In the genomic region with DNA sequence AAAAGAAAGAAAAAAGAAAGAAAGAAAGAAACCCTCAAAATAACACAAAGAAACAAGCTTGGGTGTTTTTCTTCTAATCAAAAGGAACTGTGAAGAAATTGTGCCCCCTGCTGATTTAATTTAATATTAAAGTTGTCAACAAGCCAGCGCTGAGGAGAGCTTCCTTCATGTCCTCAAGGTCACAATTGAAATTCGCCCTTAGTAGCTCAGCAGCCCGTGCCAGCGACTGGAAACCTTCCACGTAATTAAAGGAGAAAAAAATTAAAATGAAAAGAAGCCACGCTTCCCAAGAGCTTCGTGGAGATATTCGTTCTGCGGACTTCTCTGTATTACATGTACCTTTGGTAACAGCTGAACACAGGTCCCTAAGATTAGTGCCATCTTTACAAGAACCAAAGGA, we compare ENCODE assay signal across 9 mouse cellular contexts.
DNase-seq lines count a peak whose midpoint lies in the region; ATAC-seq and TF ChIP-seq lines count a peak whose summit lies in the region.
"Had no signal": no experiment of that assay in that cellular context is flagged by ENCODE, and none has a peak within 500 bp of the region (broad histone marks: within the 10 kb centered on the region; RNA-seq: fewer than 3 reads in every experiment).

No protein-coding gene starts in this region.

- no peak for ATAC-seq in limb, embryonic 14.5 days (ENCODE audit: low FRiP score, low read depth)
- ATAC-seq in heart, embryonic 16.5 days (replicated peaks; ENCODE audit: extremely low read depth, insufficient read depth, low FRiP score) = no peak
- no peak for ATAC-seq in monocyte, adult 5-6 weeks (replicated peaks; ENCODE audit: insufficient number of reproducible peaks, low FRiP score, low TSS enrichment, poor library complexity, severe bottlenecking)

- peak; percentile 6 for DNase-seq in cerebellum, adult 11-12 months
- no peak for DNase-seq in cerebellum, adult 8-10 months
- DNase-seq in limb, embryonic 14.5 days (ENCODE audit: low spot score) = peak; percentile 27
- no peak for DNase-seq in limb, embryonic 10.5 days (ENCODE audit: low spot score)
- DNase-seq in ovary, postnatal 14 days (ENCODE audit: low spot score) = peak; percentile 21
- DNase-seq in gastrocnemius, postnatal 14 days = no peak

- no peak overlapping the region for H3K4me3 ChIP-seq in limb, embryonic 14.5 days (replicated peaks; ENCODE audit: low read length)
- no peak overlapping the region for H3K4me3 ChIP-seq in limb, embryonic 10.5 days
- H3K4me3 ChIP-seq in heart, embryonic 16.5 days (ENCODE audit: low read length) = no peak overlapping the region
- H3K4me3 ChIP-seq: neural tube, embryonic 13.5 days had no signal

- no peaks in the 10 kb centered on the region for H3K36me3 ChIP-seq in limb, embryonic 14.5 days (ENCODE audit: control insufficient read depth, insufficient read depth, low read length)
- no peaks in the 10 kb centered on the region for H3K36me3 ChIP-seq in limb, embryonic 10.5 days
- no peaks in the 10 kb centered on the region for H3K36me3 ChIP-seq in heart, embryonic 16.5 days (ENCODE audit: control insufficient read depth, insufficient read depth)
- H3K36me3 ChIP-seq: neural tube, embryonic 13.5 days had no signal

- H3K9ac ChIP-seq in limb, embryonic 14.5 days (ENCODE audit: low read depth, low read length, severe bottlenecking) = no peak overlapping the region
- no peak overlapping the region for H3K9ac ChIP-seq in heart, embryonic 16.5 days (ENCODE audit: low read length)
- H3K9ac ChIP-seq: neural tube, embryonic 13.5 days had no signal

- H3K27ac ChIP-seq in limb, embryonic 14.5 days (replicated peaks; ENCODE audit: low read depth, low read length) = no peak overlapping the region
- H3K27ac ChIP-seq in limb, embryonic 10.5 days = no peak overlapping the region
- H3K27ac ChIP-seq in heart, embryonic 16.5 days (ENCODE audit: low read length) = peak overlapping the region; percentile 33; the same call in 1 of the 2 replicates
- H3K27ac ChIP-seq: neural tube, embryonic 13.5 days had no signal

- 52% methylated on average over 9 of the region's 9 CpGs for WGBS in limb, embryonic 14.5 days
- WGBS in limb, embryonic 10.5 days = 60% methylated on average over 9 of the region's 9 CpGs
- WGBS in heart, embryonic 16.5 days = 47% methylated on average over 9 of the region's 9 CpGs

- no peaks in the 10 kb centered on the region for H3K4me1 ChIP-seq in limb, embryonic 14.5 days (ENCODE audit: control insufficient read depth, insufficient read depth, low read length)
- 0 out of 2 replicates have a peak, but pooled peaks cover 5% of the 10 kb centered on the region for H3K4me1 ChIP-seq in limb, embryonic 10.5 days
- H3K4me1 ChIP-seq in heart, embryonic 16.5 days (ENCODE audit: control insufficient read depth, insufficient read depth, low read length) = 0 out of 2 replicates have a peak, but pooled peaks cover 3% of the 10 kb centered on the region

- intact Hi-C loops in gastrocnemius, postnatal 14 days (cut with DNase I; ENCODE audit: low total_unique reads) = no loop called here

- no peak for TF ChIP-seq POLR2A in limb, embryonic 14.5 days (IDR thresholded peaks at IDR 0.05; ENCODE audit: borderline replicate concordance, extremely low read depth, insufficient read depth, insufficient read length)

- no peak overlapping the region for H3K4me2 ChIP-seq in limb, embryonic 14.5 days (replicated peaks; ENCODE audit: low read depth, low read length, severe bottlenecking)
- H3K4me2 ChIP-seq in heart, embryonic 16.5 days (ENCODE audit: low read depth, low read length) = no peak overlapping the region

- H3K9me3 ChIP-seq in limb, embryonic 14.5 days (ENCODE audit: control insufficient read depth, low read length) = no peaks in the 10 kb centered on the region
- no peaks in the 10 kb centered on the region for H3K9me3 ChIP-seq in limb, embryonic 10.5 days (replicated peaks)
- H3K9me3 ChIP-seq in heart, embryonic 16.5 days (replicated peaks; ENCODE audit: control insufficient read depth, low read length) = no peaks in the 10 kb centered on the region
- H3K9me3 ChIP-seq: neural tube, embryonic 13.5 days had no signal

- no peaks in the 10 kb centered on the region for H3K27me3 ChIP-seq in limb, embryonic 14.5 days (ENCODE audit: control insufficient read depth, insufficient read depth, low read length)
- peaks cover 4% of the 10 kb centered on the region; the same call in 1 of the 2 replicates for H3K27me3 ChIP-seq in limb, embryonic 10.5 days (ENCODE audit: low read depth, poor library complexity, severe bottlenecking)
- no peaks in the 10 kb centered on the region for H3K27me3 ChIP-seq in heart, embryonic 16.5 days (ENCODE audit: control insufficient read depth, insufficient read depth, low read length)
- H3K27me3 ChIP-seq: neural tube, embryonic 13.5 days had no signal

Comparison
In these comparisons a context has a peak if more than half of its experiments do, and no peak if none do; other contexts are left out.
1. DNase-seq: peak in cerebellum, adult 11-12 months (single experiment), limb, embryonic 14.5 days (single experiment) and ovary, postnatal 14 days (single experiment); none in cerebellum, adult 8-10 months (single experiment), limb, embryonic 10.5 days (single experiment) and gastrocnemius, postnatal 14 days (single experiment).